Mouse (Mus musculus): ENCODE results near the gene H2-K1. TPM values are rescaled to one million over a fixed set of nuclear protein-coding genes. Genes with fewer than 3 reads are reported as not detected.
"Not testable (repeated sequence)": the region's sequence is repeated elsewhere in the genome, so short reads cannot be mapped to it uniquely, and the experiment has no call there.

H2-K1 gene
- total RNA-seq, 2 experiments from 2014 or later = 54.8 to 56.2 TPM

- DNase-seq = no peak
- intact Hi-C loops (cut with DNase I) = no loop called here
Observed at GRCm38 (mm10) chr17:33958451-33958850, 41.7 kb downstream of the H2-K1 start.

GRCm38 (mm10) chr17:33957493-33957892 is 42.7 kb downstream of the H2-K1 start:
- intact Hi-C loops (cut with DNase I) = no loop called here
- no peak for DNase-seq

- no peak for DNase-seq
- intact Hi-C loops (cut with DNase I) = no loop called here
Observed at GRCm38 (mm10) chr17:33956336-33956735, 43.8 kb downstream of the H2-K1 start.

GRCm38 (mm10) chr17:33955555-33956214 is 44.5 kb downstream of the H2-K1 start, which contains the start of the genes Vps52 and Rps18:
Gene Vps52, plus strand, starts transcription at chr17:33955812.
Gene Rps18, minus strand, starts transcription at chr17:33956001.
- DNase-seq = peak; percentile 98
- intact Hi-C loops (cut with DNase I) = no loop called here

GRCm38 (mm10) chr17:33954646-33955554 is 45.2 kb downstream of the H2-K1 start:
- no peak for DNase-seq
- intact Hi-C loops (cut with DNase I) = no loop called here

- no peak for DNase-seq
- intact Hi-C loops (cut with DNase I) = no loop called here
Observed at GRCm38 (mm10) chr17:33953961-33954565, 46.1 kb downstream of the H2-K1 start.

GRCm38 (mm10) chr17:33953310-33953709 is 46.8 kb downstream of the H2-K1 start:
- intact Hi-C loops (cut with DNase I) = no loop called here
- no peak for DNase-seq

- intact Hi-C loops (cut with DNase I) = no loop called here
- DNase-seq = no peak
Observed at GRCm38 (mm10) chr17:33952879-33953278, 47.3 kb downstream of the H2-K1 start.

GRCm38 (mm10) chr17:33952015-33952414 is 48.1 kb downstream of the H2-K1 start:
- not testable (repeated sequence) for DNase-seq

GRCm38 (mm10) chr17:33951021-33951946 is 48.9 kb downstream of the H2-K1 start, which contains the start of gene B3galt4:
Gene B3galt4, minus strand, starts transcription at chr17:33951488.
- intact Hi-C loops (cut with DNase I) = no loop called here
- peak; percentile 77 to 84 for DNase-seq

More at GRCm38 (mm10) chr17:33952015-33952414, 48.1 kb downstream of the H2-K1 start:
- intact Hi-C loops (cut with DNase I) = not testable (repeated sequence)

- intact Hi-C loops (cut with DNase I) = no loop called here
- DNase-seq = no peak
Observed at GRCm38 (mm10) chr17:33950131-33950625, 50.0 kb downstream of the H2-K1 start.

- intact Hi-C loops (cut with DNase I) = no loop called here
- DNase-seq = no peak
Observed at GRCm38 (mm10) chr17:33948905-33949537, 51.1 kb downstream of the H2-K1 start.

- no peak for DNase-seq
- intact Hi-C loops (cut with DNase I) = no loop called here
Observed at GRCm38 (mm10) chr17:33948090-33948904, 51.9 kb downstream of the H2-K1 start.

GRCm38 (mm10) chr17:33947430-33948089 is 52.6 kb downstream of the H2-K1 start:
- intact Hi-C loops (cut with DNase I) = no loop called here
- DNase-seq = no peak

All from heart, postnatal 10 days (tissue).